Mouse (Mus musculus) G1E (cell line): ENCODE results near the gene Tmem231. TPM values are rescaled to one million over a fixed set of nuclear protein-coding genes. Genes with fewer than 3 reads are reported as not detected.

Experiments used
- ATAC-seq: 2 replicates; pipeline ENCODE4 v1.8.0; 2016; ENCODE audit warnings: mild to moderate bottlenecking; ENCODE audit not compliant: insufficient number of reproducible peaks, poor library complexity, low FRiP score, severe bottlenecking; ENCODE audit errors: extremely low read depth
- DNase-seq: peaks from one replicate; pipeline ENCODE4 v3.0.0; 2012; ENCODE audit warnings: low spot score
- H3K27me3 ChIP-seq: 2 replicates; pipeline ENCODE4 v1.6.1; 2012; ENCODE audit warnings: mild to moderate bottlenecking, low read length, inconsistent platforms; ENCODE audit not compliant: insufficient read depth
- H3K36me3 ChIP-seq: replicated peaks from 2 replicates; pipeline ENCODE3; 2012; ENCODE audit warnings: mild to moderate bottlenecking, inconsistent platforms
- H3K4me1 ChIP-seq: 2 replicates; pipeline ENCODE4 v1.6.1; 2012; ENCODE audit warnings: low read depth, low read length, inconsistent platforms, mixed read lengths; ENCODE audit not compliant: insufficient read depth
- H3K4me3 ChIP-seq: 2 replicates; pipeline ENCODE4 v1.5.1; 2012; ENCODE audit warnings: low read depth, mild to moderate bottlenecking, inconsistent platforms, low read length, moderate library complexity, mixed read lengths
- H3K9me3 ChIP-seq: replicated peaks from 2 replicates; pipeline ENCODE4 v1.6.1; 2012; ENCODE audit warnings: inconsistent platforms
- CTCF ChIP-seq: IDR thresholded peaks from 2 replicates; pipeline ENCODE4 v1.5.1; 2012; ENCODE audit warnings: low read depth, low read length, inconsistent platforms, mixed read lengths
- GATA1 ChIP-seq: IDR thresholded peaks from 2 replicates; pipeline ENCODE4 v1.6.1; 2012; ENCODE audit warnings: borderline replicate concordance, low read length, inconsistent platforms, mixed read lengths
- GATA2 ChIP-seq: IDR thresholded peaks from 2 replicates; pipeline ENCODE4 v1.6.1; 2012; ENCODE audit warnings: low read depth, low read length, inconsistent platforms, borderline replicate concordance
- POLR2AphosphoS5 ChIP-seq: IDR thresholded peaks from 2 replicates; pipeline ENCODE4 v1.6.1; 2012; ENCODE audit warnings: low read depth, low read length, inconsistent platforms; ENCODE audit not compliant: insufficient replicate concordance
- TAL1 ChIP-seq: conservative IDR thresholded peaks from 2 replicates; pipeline ENCODE4 v1.6.1; 2012; ENCODE audit warnings: low read depth, low read length, inconsistent platforms, mixed read lengths
- polyA plus RNA-seq: library from polyadenylated mRNA; stranded (reverse); fragments of >175 nt; gene quantifications from 2 replicates; pipeline ENCODE4 v1.2.3, GENCODE M21; 2012
- total RNA-seq, 2 experiments: library from RNA; stranded (forward) in 1 of 2; stranded (reverse) in 1 of 2; fragments of 200-1000 nt in 1 of 2; fragments of >200 nt in 1 of 2; fragmentation: Nextera tagmentation in 1 of 2; gene quantifications; 2 replicates each; pipeline ENCODE4 v1.2.3; 2014 to 2017

The Tmem231 gene
- total and polyA plus RNA-seq, 3 experiments = 8.8 to 15.2 (median 8.9) TPM

- ATAC-seq = no peak
- TF ChIP-seq GATA1 (no peak), GATA2 (no peak), TAL1 (no peak), CTCF (no peak), POLR2AphosphoS5 (no peak)
- Histone ChIP-seq H3K4me3 (no peak overlapping the region), H3K4me1 (no peaks in the 10 kb centered on the region), H3K36me3 (peaks cover 27% of the 10 kb centered on the region), H3K9me3 (no peaks in the 10 kb centered on the region), H3K27me3 (no peaks in the 10 kb centered on the region)
- no peak for DNase-seq
These were observed 69.0 kb downstream of the Tmem231 start for GRCm38 (mm10) chr8:111864648-111865047.

- no peaks in the 10 kb centered on the region for H3K4me1 ChIP-seq
- H3K36me3 ChIP-seq = peaks cover 19% of the 10 kb centered on the region
- no peaks in the 10 kb centered on the region for H3K27me3 ChIP-seq
- no peak for DNase-seq
- no peak overlapping the region for H3K4me3 ChIP-seq
- ATAC-seq = no peak
- no peaks in the 10 kb centered on the region for H3K9me3 ChIP-seq
- no peak for TF ChIP-seq TAL1
- no peak for TF ChIP-seq CTCF
- TF ChIP-seq GATA2 = no peak
- no peak for TF ChIP-seq POLR2AphosphoS5
- TF ChIP-seq GATA1 = no peak
These were observed 70.4 kb downstream of the Tmem231 start for GRCm38 (mm10) chr8:111863280-111863679.

Other genes starting within 250 kb of the Tmem231 start
- gene Ctrb1, start 242.9 kb downstream of the Tmem231 start, total RNA-seq (2014; fragmentation: Nextera tagmentation) = not detected in 2 replicates
- not detected in 2 replicates for gene Ctrb1, start 242.9 kb downstream of the Tmem231 start, total RNA-seq (2017)
- not detected in 2 replicates for gene Ctrb1, start 242.9 kb downstream of the Tmem231 start, polyA plus RNA-seq
- 0.68 and 1.1 TPM in 2 replicates for gene Bcar1, start 190.1 kb downstream of the Tmem231 start, total RNA-seq (2014; fragmentation: Nextera tagmentation)
- gene Bcar1, start 190.1 kb downstream of the Tmem231 start, total RNA-seq (2017) = 1.0 and 1.2 TPM in 2 replicates
- 0.28 and 0.39 TPM in 2 replicates for gene Bcar1, start 190.1 kb downstream of the Tmem231 start, polyA plus RNA-seq
- 140 and 160 TPM in 2 replicates for gene Cfdp1, start 79.6 kb downstream of the Tmem231 start, total RNA-seq (2014; fragmentation: Nextera tagmentation)
- 214 and 229 TPM in 2 replicates for gene Cfdp1, start 79.6 kb downstream of the Tmem231 start, total RNA-seq (2017)
- gene Cfdp1, start 79.6 kb downstream of the Tmem231 start, polyA plus RNA-seq = 20.7 and 26.1 TPM in 2 replicates
- gene Tmem170, start 57.1 kb downstream of the Tmem231 start, total RNA-seq (2014; fragmentation: Nextera tagmentation) = 10.2 and 12.5 TPM in 2 replicates
- gene Tmem170, start 57.1 kb downstream of the Tmem231 start, total RNA-seq (2017) = 2.8 and 3.2 TPM in 2 replicates
- gene Tmem170, start 57.1 kb downstream of the Tmem231 start, polyA plus RNA-seq = 0.51 and 0.52 TPM in 2 replicates
- gene Chst5, start 23.4 kb downstream of the Tmem231 start, total RNA-seq (2014; fragmentation: Nextera tagmentation) = not detected in 2 replicates
- gene Chst5, start 23.4 kb downstream of the Tmem231 start, total RNA-seq (2017) = 0.05 TPM in 1 of 2 replicates, not detected in the other
- gene Chst5, start 23.4 kb downstream of the Tmem231 start, polyA plus RNA-seq = not detected in 2 replicates
- gene Gabarapl2, start 6.8 kb upstream of the Tmem231 start, total RNA-seq (2014; fragmentation: Nextera tagmentation) = 36.6 and 43.8 TPM in 2 replicates
- gene Gabarapl2, start 6.8 kb upstream of the Tmem231 start, total RNA-seq (2017) = 50.4 and 53.7 TPM in 2 replicates
- gene Gabarapl2, start 6.8 kb upstream of the Tmem231 start, polyA plus RNA-seq = 2.1 and 3.7 TPM in 2 replicates
- 19.2 and 20.1 TPM in 2 replicates for gene Adat1, start 58.4 kb upstream of the Tmem231 start, total RNA-seq (2014; fragmentation: Nextera tagmentation)
- 7.6 and 8.2 TPM in 2 replicates for gene Adat1, start 58.4 kb upstream of the Tmem231 start, total RNA-seq (2017)
- gene Adat1, start 58.4 kb upstream of the Tmem231 start, polyA plus RNA-seq = 1.5 and 3.3 TPM in 2 replicates
- 184 TPM in 2 replicates for gene Kars, start 77.4 kb upstream of the Tmem231 start, total RNA-seq (2014; fragmentation: Nextera tagmentation)
- gene Kars, start 77.4 kb upstream of the Tmem231 start, total RNA-seq (2017) = 177 TPM in 2 replicates
- gene Kars, start 77.4 kb upstream of the Tmem231 start, polyA plus RNA-seq = 87.8 and 113 TPM in 2 replicates
- gene Terf2ip, start 77.5 kb upstream of the Tmem231 start, total RNA-seq (2014; fragmentation: Nextera tagmentation) = 18.4 and 26.1 TPM in 2 replicates
- gene Terf2ip, start 77.5 kb upstream of the Tmem231 start, total RNA-seq (2017) = 18.1 and 20.6 TPM in 2 replicates
- 8.7 and 10.8 TPM in 2 replicates for gene Terf2ip, start 77.5 kb upstream of the Tmem231 start, polyA plus RNA-seq
- not detected in 2 replicates for gene Gm6793, start 81.2 kb upstream of the Tmem231 start, total RNA-seq (2014; fragmentation: Nextera tagmentation)
- gene Gm6793, start 81.2 kb upstream of the Tmem231 start, total RNA-seq (2017) = 0.06 and 0.11 TPM in 2 replicates
- 0.24 TPM in 1 of 2 replicates, not detected in the other for gene Gm6793, start 81.2 kb upstream of the Tmem231 start, polyA plus RNA-seq